Mouse (Mus musculus) forebrain, postnatal 0 days (tissue): ENCODE results near the gene Map4k5. TPM values are rescaled to one million over a fixed set of nuclear protein-coding genes. Genes with fewer than 3 reads are reported as not detected.

ENCODE experiments used
- ATAC-seq: fragments of 200-750 bp; cut with Nextera tagmentation; 2 replicates; pipeline ENCODE4 v1.8.0; 2017; ENCODE audit warnings: mild to moderate bottlenecking, moderate library complexity
- DNase-seq: peaks from one replicate; pipeline ENCODE4 v3.0.0-alpha.2; 2015
- H3K27ac ChIP-seq: fragments of 300-500 bp; sonication (generic); 2 replicates; pipeline ENCODE4 v1.5.1; 2014; ENCODE audit warnings: low read depth, mild to moderate bottlenecking, antibody characterized with exemption, low read length, moderate library complexity, mixed read lengths
- H3K27me3 ChIP-seq: fragments of 300-500 bp; sonication (generic); 2 replicates; pipeline ENCODE4 v1.6.1; 2014; ENCODE audit warnings: mild to moderate bottlenecking, low read length, mixed read lengths; ENCODE audit not compliant: insufficient read depth
- H3K36me3 ChIP-seq: fragments of 300-500 bp; sonication (generic); 2 replicates; pipeline ENCODE4 v1.6.1; 2014; ENCODE audit warnings: mild to moderate bottlenecking, moderate library complexity; ENCODE audit not compliant: insufficient read depth
- H3K4me1 ChIP-seq: fragments of 300-500 bp; sonication (generic); 2 replicates; pipeline ENCODE4 v1.6.1; 2014; ENCODE audit warnings: antibody characterized with exemption; ENCODE audit not compliant: insufficient read depth
- H3K4me2 ChIP-seq: fragments of 300-500 bp; sonication (generic); 2 replicates; pipeline ENCODE4 v1.6.1; 2014; ENCODE audit warnings: low read depth, mild to moderate bottlenecking, moderate library complexity
- H3K4me3 ChIP-seq: fragments of 300-500 bp; sonication (generic); 2 replicates; pipeline ENCODE4 v1.5.1; 2014; ENCODE audit warnings: low read depth, low read length, mixed read lengths
- H3K9ac ChIP-seq: fragments of 300-500 bp; sonication (generic); 2 replicates; pipeline ENCODE4 v1.6.1; 2014; ENCODE audit warnings: mild to moderate bottlenecking
- H3K9me3 ChIP-seq: fragments of 300-500 bp; sonication (generic); 2 replicates; pipeline ENCODE4 v1.6.1; 2016; ENCODE audit warnings: low read length
- CTCF ChIP-seq: sonication (generic); IDR thresholded peaks from 2 replicates; pipeline ENCODE4 v1.5.1; 2016; ENCODE audit warnings: antibody characterized with exemption, control low read depth, low read depth
- WGBS: fragments of 180-500 bp; shearing (Covaris S2); extraction: QIAGEN DNeasy Blood & Tissue Kit; methylation state at CpG from one replicate; pipeline ENCODE4 v1.1.7; 2014; 5-methylcytosine and 5-hydroxymethylcytosine counted together
- polyA plus RNA-seq: library from polyadenylated mRNA; unstranded; fragments of >200 nt; fragmentation: Nextera tagmentation; extraction: Ambion mirVana; gene quantifications from 2 replicates; pipeline ENCODE4 v1.2.1, GENCODE M21; 2015
- total RNA-seq: library from RNA; depleted of rRNA; stranded (reverse); fragments of >200 nt; gene quantifications from 2 replicates; pipeline ENCODE4 v1.2.3, GENCODE M21; 2014

Map4k5 gene
- total and polyA plus RNA-seq, 2 experiments from 2014 or later = 20.4 to 47.6 TPM

DNA sequence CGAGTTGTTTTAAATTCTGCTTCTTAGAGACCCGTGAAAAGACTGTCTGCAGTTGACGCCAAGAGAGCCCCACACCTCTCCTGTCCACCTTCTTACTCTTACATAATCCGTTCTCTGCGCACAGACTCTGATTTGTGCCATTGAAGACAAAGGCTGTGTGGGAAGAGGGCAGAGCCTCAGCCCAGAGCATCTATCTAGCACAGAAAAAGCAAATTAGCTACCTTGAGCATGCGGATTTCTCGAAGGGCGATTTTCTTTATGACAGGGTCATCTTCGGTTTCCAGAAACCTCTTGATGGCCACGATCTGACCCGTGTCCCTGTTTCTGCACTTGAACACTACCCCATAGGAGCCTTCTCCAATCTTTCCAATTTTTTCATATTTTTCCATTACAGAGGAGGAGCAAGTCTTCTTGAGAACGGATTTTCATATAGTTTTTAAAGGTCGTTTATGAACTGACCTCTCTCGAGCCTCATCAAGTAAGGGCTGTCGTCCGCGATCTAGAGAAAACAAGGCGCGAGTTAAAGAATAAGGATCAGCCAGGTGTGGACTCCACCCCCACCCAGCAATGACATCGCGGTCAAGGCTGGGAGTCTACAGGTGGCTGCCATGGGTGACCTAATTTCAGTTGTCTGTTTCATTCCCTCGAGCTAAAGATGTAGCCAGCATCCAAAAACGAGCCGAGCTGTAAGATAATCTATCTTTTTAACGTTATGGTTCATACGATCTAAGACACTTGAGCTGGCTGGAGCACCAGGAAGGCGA, 103.1 kb downstream of the Map4k5 start:
- peak overlapping the region; percentile 96 for H3K4me2 ChIP-seq
- ATAC-seq (peak; percentile 16), DNase-seq (peak; percentile 19)
- peak overlapping the region; percentile 66 for H3K9ac ChIP-seq
- H3K27ac ChIP-seq = peak overlapping the region; percentile 71
- peak overlapping the region; percentile 51 for H3K4me3 ChIP-seq
- H3K4me1 ChIP-seq = peaks cover 9% of the 10 kb centered on the region
- no peaks in the 10 kb centered on the region for H3K36me3 ChIP-seq
- WGBS = 30% methylated on average over 27 of the region's 27 CpGs
- no peak for TF ChIP-seq CTCF
- H3K27me3 ChIP-seq = no peaks in the 10 kb centered on the region
- no peaks in the 10 kb centered on the region for H3K9me3 ChIP-seq

DNA sequence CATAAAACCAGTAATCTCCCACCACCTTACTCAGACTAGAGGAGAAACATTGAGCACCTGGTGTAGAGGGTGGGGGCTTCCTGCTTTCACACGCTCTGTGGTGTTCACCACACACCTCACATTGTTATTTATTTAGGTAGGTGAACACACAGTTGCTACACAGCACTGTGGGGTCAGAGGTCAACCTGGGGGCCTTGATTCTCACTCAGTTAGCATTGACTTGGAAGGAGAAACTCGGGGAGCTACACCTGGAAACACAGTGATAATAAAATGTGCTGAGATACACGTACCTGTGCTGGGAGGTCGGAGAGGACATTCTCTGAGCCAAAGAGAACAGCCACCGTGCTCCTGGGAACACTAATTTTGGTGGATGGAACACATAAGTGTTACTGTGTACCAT, 104.6 kb downstream of the Map4k5 start:
- no peak for DNase-seq
- no peaks in the 10 kb centered on the region for H3K36me3 ChIP-seq
- no peaks in the 10 kb centered on the region for H3K9me3 ChIP-seq
- peaks cover 9% of the 10 kb centered on the region for H3K4me1 ChIP-seq
- H3K27me3 ChIP-seq = no peaks in the 10 kb centered on the region
- H3K4me2 ChIP-seq = no peak overlapping the region
- TF ChIP-seq CTCF = no peak
- H3K27ac ChIP-seq = no peak overlapping the region
- H3K9ac ChIP-seq = no peak overlapping the region
- ATAC-seq = no peak
- H3K4me3 ChIP-seq = no peak overlapping the region
- WGBS = 89% methylated on average over 5 of the region's 5 CpGs

DNA sequence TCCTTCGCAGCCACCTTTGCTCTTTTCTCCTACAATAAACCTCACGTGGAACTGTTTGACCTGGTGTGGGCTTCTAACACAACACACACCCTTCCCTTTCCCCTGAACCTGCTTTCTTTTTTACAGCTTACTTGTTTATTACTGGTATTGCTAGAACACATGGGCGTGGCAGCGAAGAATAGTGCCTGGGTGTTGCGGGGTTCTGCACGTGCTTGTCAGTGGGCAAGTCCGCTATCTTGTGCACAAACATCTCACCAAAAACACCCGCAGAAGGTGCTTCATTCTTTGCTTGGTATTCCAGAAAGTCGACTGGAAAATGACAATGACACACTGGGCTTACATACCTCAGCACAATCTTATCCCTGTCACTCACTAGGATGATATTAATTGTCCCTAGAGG, 107.5 kb downstream of the Map4k5 start:
- WGBS = 88% methylated on average over 9 of the region's 9 CpGs
- Histone ChIP-seq H3K9ac (no peak overlapping the region), H3K27me3 (no peaks in the 10 kb centered on the region), H3K36me3 (no peaks in the 10 kb centered on the region), H3K27ac (no peak overlapping the region), H3K4me1 (peaks cover 5% of the 10 kb centered on the region; the same call in 1 of the 2 replicates), H3K4me3 (no peak overlapping the region), H3K9me3 (no peaks in the 10 kb centered on the region), H3K4me2 (no peak overlapping the region)
- DNase-seq = no peak
- no peak for ATAC-seq
- TF ChIP-seq CTCF = no peak

DNA sequence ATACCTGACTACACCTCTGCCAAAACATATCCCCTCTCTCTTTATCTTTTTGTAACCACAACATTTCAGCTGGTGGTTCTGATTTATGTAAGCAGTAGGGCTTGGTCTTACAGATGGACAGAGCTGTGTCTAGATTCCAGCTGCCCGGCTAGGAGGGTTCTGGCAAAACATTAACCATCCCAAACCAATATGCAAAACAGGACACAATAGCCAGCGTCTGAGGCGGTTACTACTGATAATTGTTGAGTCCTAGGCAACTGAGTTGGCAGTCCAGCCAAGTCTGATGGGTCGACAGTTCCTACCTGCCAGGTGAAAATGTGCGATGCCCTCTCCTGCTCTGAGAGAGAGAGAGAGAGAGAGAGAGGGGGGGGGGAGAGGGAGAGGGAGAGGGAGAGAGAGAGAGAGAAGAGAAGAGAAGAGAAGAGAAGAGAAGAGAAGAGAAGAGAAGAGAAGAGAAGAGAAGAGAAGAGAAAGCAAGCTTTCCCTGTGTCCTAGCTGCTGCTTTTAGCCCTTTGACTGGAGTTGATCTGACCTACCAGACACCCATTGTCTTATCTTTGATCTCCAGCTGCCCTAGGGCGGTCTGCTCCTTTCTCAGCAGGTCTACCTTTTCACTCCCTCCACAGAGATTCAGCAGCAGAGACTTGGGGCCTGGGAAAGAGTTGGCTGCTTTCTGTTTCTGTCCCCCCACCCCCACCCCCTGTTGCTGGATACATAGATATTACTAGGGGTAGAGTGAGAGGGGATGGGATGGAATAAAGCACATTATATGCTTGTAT, 109.6 kb downstream of the Map4k5 start:
- H3K4me2 ChIP-seq = no peak overlapping the region
- no peaks in the 10 kb centered on the region for H3K36me3 ChIP-seq
- DNase-seq = no peak
- H3K4me3 ChIP-seq = no peak overlapping the region
- no peak for TF ChIP-seq CTCF
- H3K4me1 ChIP-seq = no peaks in the 10 kb centered on the region
- no peaks in the 10 kb centered on the region for H3K27me3 ChIP-seq
- no peak overlapping the region for H3K9ac ChIP-seq
- H3K9me3 ChIP-seq = no peaks in the 10 kb centered on the region
- ATAC-seq = no peak
- no peak overlapping the region for H3K27ac ChIP-seq
- WGBS = 53% methylated on average over 6 of the region's 6 CpGs

DNA sequence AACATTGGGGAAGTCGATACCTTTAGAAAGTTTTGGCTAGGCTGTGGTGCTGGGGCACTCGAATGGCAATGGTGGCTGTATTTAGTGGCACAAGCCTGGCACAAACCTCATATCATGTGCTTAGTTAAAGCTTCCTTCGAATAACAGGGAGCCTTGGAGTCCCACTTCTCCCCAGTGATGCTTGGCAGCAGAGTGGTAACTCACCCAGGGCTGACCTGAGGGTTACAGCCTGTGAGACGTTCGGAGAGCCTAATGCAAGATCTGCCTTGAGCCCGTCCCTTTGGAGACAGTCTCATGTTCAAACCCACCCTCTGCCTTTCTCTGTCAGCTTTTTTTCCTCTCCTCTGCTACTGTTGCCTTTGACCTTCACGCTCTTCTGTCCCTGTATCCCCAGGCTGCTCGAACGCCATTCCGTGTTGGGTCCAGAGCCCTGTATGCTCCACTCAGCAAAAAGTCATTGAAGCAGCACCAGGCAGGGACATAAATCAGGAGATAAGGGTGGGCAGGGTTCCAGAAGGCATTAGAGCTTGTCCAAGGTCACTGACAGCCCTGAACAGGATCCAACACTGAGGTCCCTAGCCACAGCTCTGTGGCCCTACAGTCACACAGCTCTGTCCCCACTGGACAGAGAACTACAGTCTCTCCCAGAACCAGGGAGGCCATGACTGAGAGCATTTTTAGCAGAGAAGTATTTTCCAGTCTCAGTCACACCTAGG, 110.9 kb downstream of the Map4k5 start:
- H3K4me3 ChIP-seq = no peak overlapping the region
- 86% methylated on average over 10 of the region's 10 CpGs for WGBS
- TF ChIP-seq CTCF = no peak
- no peak overlapping the region for H3K27ac ChIP-seq
- DNase-seq (no peak), ATAC-seq (no peak)
- H3K9me3 ChIP-seq = no peaks in the 10 kb centered on the region
- H3K36me3 ChIP-seq = no peaks in the 10 kb centered on the region
- no peaks in the 10 kb centered on the region for H3K4me1 ChIP-seq
- no peak overlapping the region for H3K9ac ChIP-seq
- no peaks in the 10 kb centered on the region for H3K27me3 ChIP-seq
- no peak overlapping the region for H3K4me2 ChIP-seq

DNA sequence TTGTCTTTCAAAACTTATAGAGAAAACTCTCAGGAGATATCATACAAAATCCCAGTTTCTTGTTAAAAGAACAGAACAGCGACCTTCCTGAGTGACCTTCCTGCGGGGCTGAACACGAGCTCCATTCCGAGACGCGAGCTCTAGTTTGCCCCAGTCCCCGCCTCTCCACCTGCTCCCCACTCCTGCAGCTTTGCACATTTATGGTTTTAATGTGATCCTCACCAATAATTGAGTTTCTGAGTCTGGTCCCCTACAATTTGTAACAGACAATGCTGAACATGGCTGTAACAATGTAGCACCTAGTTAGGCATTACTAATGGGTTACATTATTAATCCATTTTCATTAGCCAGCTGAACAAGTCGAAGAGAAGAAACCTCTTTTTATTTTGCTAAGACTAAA, 111.5 kb downstream of the Map4k5 start:
- 73% methylated on average over 8 of the region's 8 CpGs for WGBS
- H3K36me3 ChIP-seq = no peaks in the 10 kb centered on the region
- H3K4me2 ChIP-seq = no peak overlapping the region
- ATAC-seq (no peak), DNase-seq (no peak)
- no peaks in the 10 kb centered on the region for H3K9me3 ChIP-seq
- TF ChIP-seq CTCF = no peak
- H3K9ac ChIP-seq = no peak overlapping the region
- H3K4me1 ChIP-seq = no peaks in the 10 kb centered on the region
- H3K27me3 ChIP-seq = no peaks in the 10 kb centered on the region
- H3K27ac ChIP-seq = no peak overlapping the region
- no peak overlapping the region for H3K4me3 ChIP-seq
